Mouse (Mus musculus) hindbrain, postnatal 0 days (tissue): ENCODE results near the gene Spock1. TPM values are rescaled to one million over a fixed set of nuclear protein-coding genes. Genes with fewer than 3 reads are reported as not detected.

Experiments used
- ATAC-seq: fragments of 200-750 bp; cut with Nextera tagmentation; 2 replicates; pipeline ENCODE4 v1.8.0; 2017; ENCODE audit warnings: mild to moderate bottlenecking, moderate TSS enrichment, moderate library complexity
- DNase-seq: peaks from one replicate; pipeline ENCODE4 v3.0.0-alpha.2; 2015; ENCODE audit warnings: low spot score
- H3K27ac ChIP-seq: fragments of 300-500 bp; sonication (generic); 2 replicates; pipeline ENCODE4 v1.5.1; 2014; ENCODE audit warnings: mild to moderate bottlenecking
- H3K27me3 ChIP-seq: fragments of 300-500 bp; sonication (generic); 2 replicates; pipeline ENCODE4 v1.6.1; 2014; ENCODE audit warnings: low read length, mixed read lengths; ENCODE audit not compliant: insufficient read depth
- H3K36me3 ChIP-seq: fragments of 300-500 bp; sonication (generic); 2 replicates; pipeline ENCODE4 v1.6.1; 2014; ENCODE audit warnings: low read length, mixed read lengths; ENCODE audit not compliant: insufficient read depth
- H3K4me1 ChIP-seq: fragments of 300-500 bp; sonication (generic); 2 replicates; pipeline ENCODE4 v1.6.1; 2014; ENCODE audit warnings: antibody characterized with exemption, low read length, mixed read lengths; ENCODE audit not compliant: insufficient read depth
- H3K4me2 ChIP-seq: fragments of 300-500 bp; sonication (generic); 2 replicates; pipeline ENCODE4 v1.6.1; 2014; ENCODE audit warnings: low read depth, mild to moderate bottlenecking, low read length, moderate library complexity, mixed read lengths
- H3K4me3 ChIP-seq: fragments of 300-500 bp; sonication (generic); 2 replicates; pipeline ENCODE4 v1.5.1; 2014; ENCODE audit warnings: low read length
- H3K9ac ChIP-seq: fragments of 300-500 bp; sonication (generic); replicated peaks from 2 replicates; pipeline ENCODE4 v1.6.1; 2014; ENCODE audit warnings: mild to moderate bottlenecking, low read length, moderate library complexity, mixed read lengths
- H3K9me3 ChIP-seq: fragments of 300-500 bp; sonication (generic); 2 replicates; pipeline ENCODE4 v1.6.1; 2016; ENCODE audit warnings: low read length, mixed read lengths
- CTCF ChIP-seq: IDR thresholded peaks from 2 replicates; pipeline ENCODE4 v1.5.1; 2016; ENCODE audit warnings: antibody characterized with exemption, control low read depth, low read depth
- WGBS: fragments of 180-500 bp; shearing (Covaris S2); extraction: QIAGEN DNeasy Blood & Tissue Kit; methylation state at CpG from one replicate; pipeline ENCODE4 v1.1.7; 2014; 5-methylcytosine and 5-hydroxymethylcytosine counted together
- polyA plus RNA-seq: library from polyadenylated mRNA; unstranded; fragments of >200 nt; fragmentation: Nextera tagmentation; extraction: Ambion mirVana; gene quantifications from 2 replicates; pipeline ENCODE4 v1.2.1, GENCODE M21; 2015
- total RNA-seq: library from RNA; depleted of rRNA; stranded (reverse); fragments of >200 nt; gene quantifications from 2 replicates; pipeline ENCODE4 v1.2.3, GENCODE M21; 2014

Spock1 gene
- total and polyA plus RNA-seq, 2 experiments from 2014 or later: 80.3 to 118 TPM

- no peak overlapping the region for H3K9ac ChIP-seq
- no peak for DNase-seq
- no peak for TF ChIP-seq CTCF
- no peak overlapping the region for H3K4me3 ChIP-seq
- ATAC-seq: no peak
- H3K27ac ChIP-seq: no peak overlapping the region
- peaks cover 4% of the 10 kb centered on the region; the same call in 1 of the 2 replicates for H3K4me1 ChIP-seq
- no peaks in the 10 kb centered on the region for H3K36me3 ChIP-seq
- no peaks in the 10 kb centered on the region for H3K27me3 ChIP-seq
- WGBS: 33% methylated on average over 3 of the region's 3 CpGs
- no peaks in the 10 kb centered on the region for H3K9me3 ChIP-seq
- no peak overlapping the region for H3K4me2 ChIP-seq
These were observed 129.6 kb downstream of the Spock1 start for GRCm38 (mm10) chr13:57778524-57778923.

GRCm38 (mm10) chr13:57771998-57772397, 136.1 kb downstream of the Spock1 start:
- Histone ChIP-seq H3K9ac (no peak overlapping the region), H3K4me2 (no peak overlapping the region), H3K9me3 (no peaks in the 10 kb centered on the region), H3K36me3 (no peaks in the 10 kb centered on the region), H3K4me1 (no peaks in the 10 kb centered on the region), H3K4me3 (no peak overlapping the region), H3K27me3 (no peaks in the 10 kb centered on the region), H3K27ac (no peak overlapping the region)
- ATAC-seq: no peak
- TF ChIP-seq CTCF: no peak
- DNase-seq: no peak
- 74% methylated on average over 6 of the region's 6 CpGs for WGBS

- Histone ChIP-seq H3K27ac (no peak overlapping the region), H3K27me3 (no peaks in the 10 kb centered on the region), H3K4me3 (no peak overlapping the region), H3K9ac (no peak overlapping the region), H3K9me3 (no peaks in the 10 kb centered on the region), H3K4me2 (no peak overlapping the region), H3K36me3 (no peaks in the 10 kb centered on the region), H3K4me1 (no peaks in the 10 kb centered on the region)
- peak; percentile 58 for TF ChIP-seq CTCF
- DNase-seq (no peak), ATAC-seq (no peak)
- 62% methylated on average over 3 of the region's 3 CpGs for WGBS
These were observed 141.4 kb downstream of the Spock1 start for GRCm38 (mm10) chr13:57766721-57767120.

- no peaks in the 10 kb centered on the region for H3K27me3 ChIP-seq
- no peak overlapping the region for H3K4me3 ChIP-seq
- H3K4me1 ChIP-seq: no peaks in the 10 kb centered on the region
- H3K36me3 ChIP-seq: no peaks in the 10 kb centered on the region
- no peak overlapping the region for H3K4me2 ChIP-seq
- ATAC-seq (no peak), DNase-seq (no peak)
- H3K9ac ChIP-seq: no peak overlapping the region
- TF ChIP-seq CTCF: no peak
- no peak overlapping the region for H3K27ac ChIP-seq
- 88% methylated on average over 5 of the region's 5 CpGs for WGBS
- H3K9me3 ChIP-seq: no peaks in the 10 kb centered on the region
These were observed 147.0 kb downstream of the Spock1 start for GRCm38 (mm10) chr13:57761122-57761521.

GRCm38 (mm10) chr13:57760618-57761017, 147.5 kb downstream of the Spock1 start:
- DNase-seq (no peak), ATAC-seq (no peak)
- Histone ChIP-seq H3K9ac (no peak overlapping the region), H3K27me3 (no peaks in the 10 kb centered on the region), H3K9me3 (no peaks in the 10 kb centered on the region), H3K36me3 (no peaks in the 10 kb centered on the region), H3K4me1 (no peaks in the 10 kb centered on the region), H3K4me3 (no peak overlapping the region), H3K27ac (no peak overlapping the region), H3K4me2 (no peak overlapping the region)
- WGBS: 85% methylated on average over 3 of the region's 3 CpGs
- TF ChIP-seq CTCF: no peak

GRCm38 (mm10) chr13:57756316-57756715, 151.8 kb downstream of the Spock1 start:
- DNase-seq (no peak), ATAC-seq (no peak)
- Histone ChIP-seq H3K9me3 (no peaks in the 10 kb centered on the region), H3K9ac (no peak overlapping the region), H3K4me3 (no peak overlapping the region), H3K27me3 (no peaks in the 10 kb centered on the region), H3K4me2 (no peak overlapping the region), H3K36me3 (no peaks in the 10 kb centered on the region), H3K4me1 (no peaks in the 10 kb centered on the region), H3K27ac (no peak overlapping the region)
- 39% methylated on average over 3 of the region's 3 CpGs for WGBS
- no peak for TF ChIP-seq CTCF

- 56% methylated on average over 7 of the region's 7 CpGs for WGBS
- Histone ChIP-seq H3K36me3 (no peaks in the 10 kb centered on the region), H3K9ac (no peak overlapping the region), H3K4me2 (no peak overlapping the region), H3K4me3 (no peak overlapping the region), H3K27me3 (no peaks in the 10 kb centered on the region), H3K4me1 (no peaks in the 10 kb centered on the region), H3K27ac (no peak overlapping the region), H3K9me3 (0 out of 2 replicates have a peak, but pooled peaks cover 4% of the 10 kb centered on the region)
- ATAC-seq: no peak
- no peak for DNase-seq
- TF ChIP-seq CTCF: no peak
These were observed 157.3 kb downstream of the Spock1 start for GRCm38 (mm10) chr13:57750831-57751230.
